Mouse (Mus musculus): Measurements from ENCODE around the gene Ccser2. TPM values are rescaled to one million over a fixed set of nuclear protein-coding genes. Genes with fewer than 3 reads are reported as not detected.

Ccser2 gene
- polyA plus RNA-seq, 1 experiment from 2014 or later: 84.4 TPM

- no peaks in the 10 kb centered on the region for H3K4me1 ChIP-seq (replicated peaks; ENCODE audit: control insufficient read depth, insufficient read depth, low read length)
- H3K9me3 ChIP-seq (ENCODE audit: control insufficient read depth, low read length): no peaks in the 10 kb centered on the region
- WGBS: 49% methylated on average over 5 of the region's 5 CpGs
- ATAC-seq (ENCODE audit: low FRiP score) (no peak), DNase-seq (ENCODE audit: low spot score) (no peak)
- no peak overlapping the region for H3K9ac ChIP-seq
- no peak overlapping the region for H3K4me2 ChIP-seq (replicated peaks)
- H3K36me3 ChIP-seq (replicated peaks; ENCODE audit: control insufficient read depth, insufficient read depth): no peaks in the 10 kb centered on the region
- no peaks in the 10 kb centered on the region for H3K27me3 ChIP-seq (ENCODE audit: control insufficient read depth, insufficient read depth, low read length)
- H3K27ac ChIP-seq: no peak overlapping the region
- no peak overlapping the region for H3K4me3 ChIP-seq (replicated peaks; ENCODE audit: low read length)
Measured at GRCm38 (mm10) chr14:36956717-36957116, 11.9 kb downstream of the Ccser2 start.

- Histone ChIP-seq H3K4me1 (replicated peaks; ENCODE audit: control insufficient read depth, insufficient read depth, low read length) (no peaks in the 10 kb centered on the region), H3K27ac (no peak overlapping the region), H3K4me3 (replicated peaks; ENCODE audit: low read length) (no peak overlapping the region), H3K27me3 (ENCODE audit: control insufficient read depth, insufficient read depth, low read length) (no peaks in the 10 kb centered on the region), H3K9ac (no peak overlapping the region), H3K9me3 (ENCODE audit: control insufficient read depth, low read length) (no peaks in the 10 kb centered on the region), H3K4me2 (replicated peaks) (no peak overlapping the region), H3K36me3 (replicated peaks; ENCODE audit: control insufficient read depth, insufficient read depth) (no peaks in the 10 kb centered on the region)
- ATAC-seq (ENCODE audit: low FRiP score): peak; percentile 14; the same call in 1 of the 2 replicates
- 88% methylated on average over 10 of the region's 10 CpGs for WGBS
- no peak for DNase-seq (ENCODE audit: low spot score)
Measured at GRCm38 (mm10) chr14:36952687-36953426, 15.7 kb downstream of the Ccser2 start.

GRCm38 (mm10) chr14:36952142-36952541 is 16.4 kb downstream of the Ccser2 start:
- H3K36me3 ChIP-seq (replicated peaks; ENCODE audit: control insufficient read depth, insufficient read depth): no peaks in the 10 kb centered on the region
- no peak overlapping the region for H3K4me3 ChIP-seq (replicated peaks; ENCODE audit: low read length)
- H3K9ac ChIP-seq: no peak overlapping the region
- DNase-seq (ENCODE audit: low spot score) (peak; percentile 70), ATAC-seq (ENCODE audit: low FRiP score) (peak; percentile 31; the same call in 1 of the 2 replicates)
- no peaks in the 10 kb centered on the region for H3K27me3 ChIP-seq (ENCODE audit: control insufficient read depth, insufficient read depth, low read length)
- WGBS: 25% methylated on average over 2 of the region's 2 CpGs
- H3K9me3 ChIP-seq (ENCODE audit: control insufficient read depth, low read length): no peaks in the 10 kb centered on the region
- H3K4me1 ChIP-seq (replicated peaks; ENCODE audit: control insufficient read depth, insufficient read depth, low read length): no peaks in the 10 kb centered on the region
- no peak overlapping the region for H3K27ac ChIP-seq
- no peak overlapping the region for H3K4me2 ChIP-seq (replicated peaks)

- H3K9ac ChIP-seq: no peak overlapping the region
- peaks cover 30% of the 10 kb centered on the region for H3K36me3 ChIP-seq (replicated peaks; ENCODE audit: control insufficient read depth, insufficient read depth)
- no peak overlapping the region for H3K27ac ChIP-seq
- ATAC-seq (ENCODE audit: low FRiP score) (no peak), DNase-seq (ENCODE audit: low spot score) (no peak)
- no peak overlapping the region for H3K4me3 ChIP-seq (replicated peaks; ENCODE audit: low read length)
- H3K4me2 ChIP-seq (replicated peaks): no peak overlapping the region
- no peaks in the 10 kb centered on the region for H3K4me1 ChIP-seq (replicated peaks; ENCODE audit: control insufficient read depth, insufficient read depth, low read length)
- no peaks in the 10 kb centered on the region for H3K27me3 ChIP-seq (ENCODE audit: control insufficient read depth, insufficient read depth, low read length)
- 71% methylated on average over 5 of the region's 5 CpGs for WGBS
- H3K9me3 ChIP-seq (ENCODE audit: control insufficient read depth, low read length): no peaks in the 10 kb centered on the region
Measured at GRCm38 (mm10) chr14:36942716-36943115, 25.9 kb downstream of the Ccser2 start.

- DNase-seq (ENCODE audit: low spot score): no peak
- WGBS: 73% methylated on average over 2 of the region's 2 CpGs
- ATAC-seq (ENCODE audit: low FRiP score): no peak
Measured at GRCm38 (mm10) chr14:36937941-36938340, 30.6 kb downstream of the Ccser2 start.

GRCm38 (mm10) chr14:36937080-36937878 is 31.3 kb downstream of the Ccser2 start:
- H3K9me3 ChIP-seq (ENCODE audit: control insufficient read depth, low read length): no peaks in the 10 kb centered on the region
- H3K4me3 ChIP-seq (replicated peaks; ENCODE audit: low read length): no peak overlapping the region
- H3K27ac ChIP-seq: no peak overlapping the region
- DNase-seq (ENCODE audit: low spot score) (peak; percentile 89), ATAC-seq (ENCODE audit: low FRiP score) (no peak; the same call in 1 of the 2 replicates)
- no peak overlapping the region for H3K4me2 ChIP-seq (replicated peaks)
- WGBS: 72% methylated on average over 7 of the region's 7 CpGs
- H3K4me1 ChIP-seq (replicated peaks; ENCODE audit: control insufficient read depth, insufficient read depth, low read length): no peaks in the 10 kb centered on the region
- no peak overlapping the region for H3K9ac ChIP-seq
- H3K27me3 ChIP-seq (ENCODE audit: control insufficient read depth, insufficient read depth, low read length): no peaks in the 10 kb centered on the region
- peaks cover 43% of the 10 kb centered on the region for H3K36me3 ChIP-seq (replicated peaks; ENCODE audit: control insufficient read depth, insufficient read depth)

More at GRCm38 (mm10) chr14:36937941-36938340, 30.6 kb downstream of the Ccser2 start:
- no peak overlapping the region for H3K27ac ChIP-seq
- H3K4me2 ChIP-seq (replicated peaks): no peak overlapping the region
- H3K9me3 ChIP-seq (ENCODE audit: control insufficient read depth, low read length): no peaks in the 10 kb centered on the region
- H3K9ac ChIP-seq: no peak overlapping the region
- H3K36me3 ChIP-seq (replicated peaks; ENCODE audit: control insufficient read depth, insufficient read depth): peaks cover 43% of the 10 kb centered on the region
- H3K27me3 ChIP-seq (ENCODE audit: control insufficient read depth, insufficient read depth, low read length): no peaks in the 10 kb centered on the region
- no peaks in the 10 kb centered on the region for H3K4me1 ChIP-seq (replicated peaks; ENCODE audit: control insufficient read depth, insufficient read depth, low read length)
- no peak overlapping the region for H3K4me3 ChIP-seq (replicated peaks; ENCODE audit: low read length)

- Histone ChIP-seq H3K4me1 (replicated peaks; ENCODE audit: control insufficient read depth, insufficient read depth, low read length) (no peaks in the 10 kb centered on the region), H3K4me3 (replicated peaks; ENCODE audit: low read length) (no peak overlapping the region), H3K36me3 (replicated peaks; ENCODE audit: control insufficient read depth, insufficient read depth) (peaks cover 14% of the 10 kb centered on the region), H3K9me3 (ENCODE audit: control insufficient read depth, low read length) (no peaks in the 10 kb centered on the region), H3K27me3 (ENCODE audit: control insufficient read depth, insufficient read depth, low read length) (no peaks in the 10 kb centered on the region), H3K9ac (no peak overlapping the region), H3K27ac (no peak overlapping the region), H3K4me2 (replicated peaks) (no peak overlapping the region)
- DNase-seq (ENCODE audit: low spot score) (no peak), ATAC-seq (ENCODE audit: low FRiP score) (no peak)
- 81% methylated on average over 10 of the region's 10 CpGs for WGBS
Measured at GRCm38 (mm10) chr14:36932638-36933382, 35.8 kb downstream of the Ccser2 start.

GRCm38 (mm10) chr14:36932038-36932437 is 36.5 kb downstream of the Ccser2 start:
- ATAC-seq (ENCODE audit: low FRiP score) (no peak), DNase-seq (ENCODE audit: low spot score) (no peak)
- no peak overlapping the region for H3K4me2 ChIP-seq (replicated peaks)
- no peaks in the 10 kb centered on the region for H3K27me3 ChIP-seq (ENCODE audit: control insufficient read depth, insufficient read depth, low read length)
- H3K9ac ChIP-seq: no peak overlapping the region
- no peak overlapping the region for H3K4me3 ChIP-seq (replicated peaks; ENCODE audit: low read length)
- peaks cover 10% of the 10 kb centered on the region for H3K36me3 ChIP-seq (replicated peaks; ENCODE audit: control insufficient read depth, insufficient read depth)
- no peaks in the 10 kb centered on the region for H3K4me1 ChIP-seq (replicated peaks; ENCODE audit: control insufficient read depth, insufficient read depth, low read length)
- no peak overlapping the region for H3K27ac ChIP-seq
- no peaks in the 10 kb centered on the region for H3K9me3 ChIP-seq (ENCODE audit: control insufficient read depth, low read length)

- H3K36me3 ChIP-seq (replicated peaks; ENCODE audit: control insufficient read depth, insufficient read depth): peaks cover 41% of the 10 kb centered on the region
- H3K27me3 ChIP-seq (ENCODE audit: control insufficient read depth, insufficient read depth, low read length): no peaks in the 10 kb centered on the region
- no peak for ATAC-seq (ENCODE audit: low FRiP score)
- H3K27ac ChIP-seq: no peak overlapping the region
- no peak overlapping the region for H3K9ac ChIP-seq
- no peak overlapping the region for H3K4me3 ChIP-seq (replicated peaks; ENCODE audit: low read length)
- 95% methylated on average over 3 of the region's 3 CpGs for WGBS
- H3K4me1 ChIP-seq (replicated peaks; ENCODE audit: control insufficient read depth, insufficient read depth, low read length): no peaks in the 10 kb centered on the region
- no peak for DNase-seq (ENCODE audit: low spot score)
- no peak overlapping the region for H3K4me2 ChIP-seq (replicated peaks)
- no peaks in the 10 kb centered on the region for H3K9me3 ChIP-seq (ENCODE audit: control insufficient read depth, low read length)
Measured at GRCm38 (mm10) chr14:36923383-36923782, 45.2 kb downstream of the Ccser2 start.
